Comparison of ENCODE assay signal across 9 mouse cellular contexts in genomic region chr5:127370503-127370902, GRCm38 (mm10).
DNase-seq lines count a peak whose midpoint lies in the region; ATAC-seq and TF ChIP-seq lines count a peak whose summit lies in the region.
"Had no signal": no experiment of that assay in that cellular context is flagged by ENCODE, and none has a peak within 500 bp of the region (broad histone marks: within the 10 kb centered on the region; RNA-seq: fewer than 3 reads in every experiment).

No protein-coding gene starts in this region.

- no peak overlapping the region for H3K9ac ChIP-seq in kidney, postnatal 0 days (ENCODE audit: low read depth, low read length)
- H3K9ac ChIP-seq in forebrain, embryonic 13.5 days = no peak overlapping the region
- H3K9ac ChIP-seq: liver, embryonic 14.5 days had no signal

- no peaks in the 10 kb centered on the region for H3K27me3 ChIP-seq in kidney, postnatal 0 days (ENCODE audit: insufficient read depth, low read length)
- H3K27me3 ChIP-seq in forebrain, embryonic 13.5 days = no peaks in the 10 kb centered on the region
- no peaks in the 10 kb centered on the region for H3K27me3 ChIP-seq in limb, embryonic 10.5 days (ENCODE audit: low read depth, poor library complexity, severe bottlenecking)

- no peak for ATAC-seq in kidney, postnatal 0 days (replicated peaks; ENCODE audit: low FRiP score, low read depth)
- ATAC-seq in forebrain, embryonic 13.5 days = no peak
- ATAC-seq in erythroid progenitor cell, adult 5-6 weeks (replicated peaks; ENCODE audit: low FRiP score, poor library complexity, severe bottlenecking) = no peak

- no peak for TF ChIP-seq CTCF in kidney, postnatal 0 days (IDR thresholded peaks at IDR 0.05; ENCODE audit: low read depth)

- no peak overlapping the region for H3K4me2 ChIP-seq in kidney, postnatal 0 days (ENCODE audit: low read length)
- H3K4me2 ChIP-seq in forebrain, embryonic 13.5 days = 0 out of 2 replicates have a peak overlapping the region, but pooled peaks have one; percentile 1

- DNase-seq in kidney, postnatal 0 days (ENCODE audit: low spot score) = peak; percentile 2
- no peak for DNase-seq in kidney, postnatal 25 days
- DNase-seq in limb, embryonic 10.5 days (ENCODE audit: low spot score) = peak; percentile 80
- DNase-seq in neural tube, embryonic 10.5 days (ENCODE audit: extremely low spot score, low spot score) = peak; percentile 49
- no peak for DNase-seq in liver
- DNase-seq in urinary bladder, adult 18-20 months (ENCODE audit: low spot score in 2 of 2) = no peak

- H3K27ac ChIP-seq in kidney, postnatal 0 days = no peak overlapping the region
- peak overlapping the region; percentile 51; the same call in 1 of the 2 replicates for H3K27ac ChIP-seq in forebrain, embryonic 13.5 days
- peak overlapping the region; percentile 71 for H3K27ac ChIP-seq in limb, embryonic 10.5 days
- H3K27ac ChIP-seq: liver, embryonic 14.5 days had no signal

- H3K36me3 ChIP-seq in kidney, postnatal 0 days (ENCODE audit: insufficient read depth, low read length) = no peaks in the 10 kb centered on the region
- no peaks in the 10 kb centered on the region for H3K36me3 ChIP-seq in forebrain, embryonic 13.5 days (ENCODE audit: poor library complexity, severe bottlenecking)
- peaks cover 10% of the 10 kb centered on the region for H3K36me3 ChIP-seq in limb, embryonic 10.5 days

- H3K4me1 ChIP-seq in kidney, postnatal 0 days (replicated peaks; ENCODE audit: insufficient read depth, low read length) = no peaks in the 10 kb centered on the region
- H3K4me1 ChIP-seq in forebrain, embryonic 13.5 days = peaks cover 15% of the 10 kb centered on the region
- peaks cover 48% of the 10 kb centered on the region for H3K4me1 ChIP-seq in limb, embryonic 10.5 days

- no peaks in the 10 kb centered on the region for H3K9me3 ChIP-seq in kidney, postnatal 0 days (replicated peaks; ENCODE audit: low read length)
- H3K9me3 ChIP-seq in forebrain, embryonic 13.5 days (replicated peaks) = no peaks in the 10 kb centered on the region
- no peaks in the 10 kb centered on the region for H3K9me3 ChIP-seq in limb, embryonic 10.5 days (replicated peaks)

- H3K4me3 ChIP-seq in kidney, postnatal 0 days (replicated peaks; ENCODE audit: low read depth, low read length) = no peak overlapping the region
- H3K4me3 ChIP-seq in forebrain, embryonic 13.5 days = no peak overlapping the region
- H3K4me3 ChIP-seq in limb, embryonic 10.5 days = peak overlapping the region; percentile 11; the same call in 1 of the 2 replicates

- WGBS in kidney, postnatal 0 days = 34% methylated on average over 3 of the region's 3 CpGs
- WGBS in forebrain, embryonic 13.5 days = 14% methylated on average over 3 of the region's 3 CpGs
- whole genome bisulfite sequencing in limb, embryonic 10.5 days = 14% methylated on average over 3 of the region's 3 CpGs

Comparison
In these comparisons a context has a peak if more than half of its experiments do, and no peak if none do; other contexts are left out.
1. DNase-seq: peak in kidney, postnatal 0 days (single experiment), limb, embryonic 10.5 days (single experiment) and neural tube, embryonic 10.5 days (single experiment); none in kidney, postnatal 25 days (0 of 2), liver (single experiment) and urinary bladder, adult 18-20 months (0 of 2).